Mouse (Mus musculus) B cell, adult (primary cell): ENCODE measurements around the gene Dnal4. TPM values are rescaled to one million over a fixed set of nuclear protein-coding genes. Genes with fewer than 3 reads are reported as not detected.

Experiments used
- total RNA-seq: library from RNA; stranded (reverse); gene quantifications from 4 replicates; pipeline ENCODE4 v1.2.4, GENCODE M21; 2023; ENCODE audit not compliant: inconsistent age

The Dnal4 gene
- 8.2 to 12.4 TPM (median 9.5 TPM) in 4 replicates for total RNA-seq

GRCm38 (mm10) chr15:79777749-79778148 is at the start of gene Dnal4:
Gene Dnal4 (minus strand): TSS chr15:79777849.

GRCm38 (mm10) chr15:79804352-79805071 is 26.9 kb upstream of the Dnal4 start, which contains the start of gene Nptxr:
Gene Nptxr (minus strand): TSS chr15:79804766.

DNA sequence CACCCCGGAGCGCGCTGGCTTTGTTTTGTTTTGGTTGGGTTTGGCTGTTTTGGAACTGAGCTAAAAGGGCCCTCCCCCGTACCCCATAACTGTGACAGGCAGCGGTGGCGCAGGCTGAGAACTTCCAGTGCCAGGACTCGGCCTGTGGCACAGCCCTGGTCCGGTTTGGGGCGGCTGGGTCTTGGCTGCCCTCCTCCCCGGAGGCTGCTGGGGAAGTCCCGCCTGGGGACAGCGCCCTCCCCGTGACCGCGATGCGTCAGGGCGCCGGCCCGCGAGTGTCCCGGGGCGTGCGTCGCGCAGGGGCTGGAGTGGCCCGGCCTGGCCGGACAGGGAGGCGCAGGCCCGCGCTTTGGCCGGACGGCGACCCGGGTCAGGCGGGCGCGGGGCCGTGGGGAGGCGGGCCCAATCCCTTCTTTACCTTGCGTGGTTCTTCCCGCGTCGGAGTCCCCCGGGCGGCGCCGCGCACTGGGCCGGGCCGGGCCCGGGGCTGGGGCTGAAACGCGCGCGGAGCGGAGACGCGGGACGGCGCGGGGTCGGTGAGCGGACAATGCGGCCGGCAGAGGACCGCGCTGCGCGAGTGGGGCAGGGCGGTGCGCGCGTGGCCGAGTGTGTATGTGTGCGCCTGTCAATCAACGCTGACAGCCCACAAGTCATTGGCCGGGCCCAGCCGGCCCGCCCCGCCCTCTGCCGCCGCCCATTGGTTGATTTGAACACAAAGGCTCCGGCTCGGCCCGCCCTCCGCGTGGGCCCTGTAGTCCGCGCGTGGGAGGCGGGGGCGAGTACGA is 35.5 kb downstream of the Dnal4 start, which contains the start of gene Sun2:
Gene Sun2 (minus strand): TSS at position 616 of the 785 bp plus-strand sequence.

Other genes starting within 250 kb of the Dnal4 start
- 401 to 416 TPM (median 406 TPM) in 4 replicates for gene Ddx17, start 231.1 kb downstream of the Dnal4 start, total RNA-seq
- gene Dmc1, start 172.7 kb downstream of the Dnal4 start, total RNA-seq, result 0.30 to 0.39 TPM in 2 of 4 replicates, not detected in the others
- gene Fam227a, start 118.9 kb downstream of the Dnal4 start, total RNA-seq, result 2.1 to 2.4 TPM (median 2.3 TPM) in 4 replicates
- 6.6 to 9.5 TPM (median 6.8 TPM) in 4 replicates for gene Cby1, start 118.7 kb downstream of the Dnal4 start, total RNA-seq
- 95.1 to 108 TPM (median 104 TPM) in 4 replicates for gene Tomm22, start 107.0 kb downstream of the Dnal4 start, total RNA-seq
- gene Josd1, start 89.9 kb downstream of the Dnal4 start, total RNA-seq, result 24.3 to 26.6 TPM (median 25.1 TPM) in 4 replicates
- 61.4 to 79.2 TPM (median 74.3 TPM) in 4 replicates for gene Gtpbp1, start 87.0 kb downstream of the Dnal4 start, total RNA-seq
- gene Sun2, start 35.3 kb downstream of the Dnal4 start, total RNA-seq, result 382 to 466 TPM (median 439 TPM) in 4 replicates
- 0.10 to 0.75 TPM (median 0.31 TPM) in 4 replicates for gene Nptxr, start 26.9 kb upstream of the Dnal4 start, total RNA-seq
- gene Npcd, start 56.4 kb upstream of the Dnal4 start, total RNA-seq, result not detected in 4 replicates
- 11.3 to 16.7 TPM (median 14.5 TPM) in 4 replicates for gene Cbx6, start 56.8 kb upstream of the Dnal4 start, total RNA-seq
- 346 to 372 TPM (median 358 TPM) in 4 replicates for gene Apobec3, start 113.8 kb upstream of the Dnal4 start, total RNA-seq
- 98.3 to 113 TPM (median 110 TPM) in 4 replicates for gene Cbx7, start 193.3 kb upstream of the Dnal4 start, total RNA-seq
- gene Pdgfb, start 237.1 kb upstream of the Dnal4 start, total RNA-seq, result 0.42 to 1.4 TPM (median 0.93 TPM) in 3 of 4 replicates, not detected in the other